Mouse (Mus musculus) lung, postnatal 36 days (tissue): ENCODE measurements around the gene Olfr133.
"Not testable (repeated sequence)": the region's sequence is repeated elsewhere in the genome, so short reads cannot be mapped to it uniquely, and the experiment has no call there.

ENCODE experiments used
- DNase-seq: peaks from one replicate; pipeline ENCODE4 v3.0.0; 2022; ENCODE audit warnings: mixed read lengths

Olfr133 gene

GRCm38 (mm10) chr17:38144981-38145380 lies at the start of gene Olfr133:
Gene Olfr133, plus strand, starts transcription at chr17:38145281.
- DNase-seq: no peak

GRCm38 (mm10) chr17:38124199-38124598 lies 20.9 kb upstream of the Olfr133 start:
- DNase-seq: not testable (repeated sequence)

DNA sequence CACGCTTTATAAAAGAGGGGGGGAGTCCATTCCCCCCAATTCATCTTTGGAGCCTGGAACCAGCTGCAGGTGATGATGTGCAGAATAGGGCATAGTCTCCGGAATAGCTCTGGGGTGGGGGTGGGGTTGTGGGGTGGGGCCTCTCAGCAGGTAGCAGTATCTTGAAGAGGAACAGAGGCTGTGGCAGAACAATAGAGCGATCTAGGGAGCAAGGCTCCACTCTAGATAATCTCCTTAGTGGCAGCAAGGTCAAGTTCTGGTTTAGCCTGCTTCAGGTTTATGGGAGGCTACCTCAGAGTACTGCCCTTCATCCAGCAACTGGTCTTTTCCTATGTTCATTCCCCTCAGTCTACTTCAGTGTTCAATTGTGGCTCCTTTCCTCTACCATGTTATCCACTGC lies 19.7 kb upstream of the Olfr133 start:
- not testable (repeated sequence) for DNase-seq

GRCm38 (mm10) chr17:38134426-38134825 lies 10.7 kb upstream of the Olfr133 start, which contains the start of gene Olfr132:
Gene Olfr132, minus strand, starts transcription at chr17:38134526.
- no peak for DNase-seq

- DNase-seq: no peak
Measured at GRCm38 (mm10) chr17:38171088-38171487, 26.0 kb downstream of the Olfr133 start, which contains the start of gene Olfr134. Gene Olfr134, plus strand, starts transcription at chr17:38171388.
